Mouse (Mus musculus): ENCODE measurements at regions not wholly inside any gene's neighbourhood (a gene's known extent, or its start where the extent isn't known, plus 50 kb on each side); places are given as distances from the start of the nearest gene placed in this dataset. TPM values are rescaled to one million over a fixed set of nuclear protein-coding genes. Genes with fewer than 3 reads are reported as not detected.

DNA sequence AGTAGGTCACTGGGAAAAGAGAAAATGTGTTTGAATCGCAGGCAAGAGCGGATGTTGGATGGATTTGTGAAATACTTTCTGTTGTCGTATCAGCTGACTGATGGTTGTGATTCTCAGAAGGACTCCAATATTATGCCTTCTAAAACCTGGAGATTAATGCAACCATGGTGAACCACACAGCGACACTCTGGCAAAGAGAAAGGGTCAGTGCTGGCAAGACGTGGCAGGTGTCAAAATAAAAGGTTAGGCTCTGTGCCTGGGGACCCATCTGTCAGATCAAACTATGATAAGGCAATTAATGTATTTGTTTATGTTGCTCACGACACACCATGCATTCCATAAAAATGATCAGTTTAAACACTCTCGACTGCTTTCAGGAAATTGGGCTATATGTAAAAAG, 50.0 kb upstream of the Dpyd start:
- Histone ChIP-seq H3K36me3 (ENCODE audit: control insufficient read depth, insufficient read depth, low read length) (no peaks in the 10 kb centered on the region), H3K4me1 (ENCODE audit: control insufficient read depth, insufficient read depth, low read length) (no peaks in the 10 kb centered on the region), H3K27ac (replicated peaks; ENCODE audit: low read depth, low read length) (no peak overlapping the region), H3K4me3 (ENCODE audit: low read depth, low read length) (no peak overlapping the region), H3K27me3 (replicated peaks; ENCODE audit: control insufficient read depth, insufficient read depth, low read length) (no peaks in the 10 kb centered on the region), H3K4me2 (ENCODE audit: low read depth, low read length) (no peak overlapping the region), H3K9me3 (ENCODE audit: control insufficient read depth, low read length) (no peaks in the 10 kb centered on the region), H3K9ac (ENCODE audit: low read depth, low read length) (no peak overlapping the region)
- no peak for DNase-seq (ENCODE audit: low spot score)
- 47% methylated on average over 7 of the region's 7 CpGs for WGBS
- no peak for ATAC-seq (ENCODE audit: low read depth)

MicroRNA genes in the stretch of these regions (microRNA counts, 519-probe panel; counts per million panel counts)
- 2,813 counts per million, percentile 63 among the panel's probes with 10 or more counts for microRNA mmu-miR-137

Small RNAs in the stretch of these regions (microRNA-seq; reads per million reads assigned to microRNA genes)
- not detected for gene Gm24155 (ENCODE audit: borderline number of aligned reads)
- 572 reads per million, percentile 70 among the genes with 10 or more reads in this experiment for gene Mir137 (ENCODE audit: borderline number of aligned reads)
